Mouse (Mus musculus) c-Kit-negative CD71-positive TER-119-positive erythroid progenitor cells, embryonic 14.5 days (primary cell): Measurements from ENCODE around the gene Apln.

ENCODE experiments used
- DNase-seq: peaks from one replicate; pipeline ENCODE4 v3.0.0-alpha.2; 2013; ENCODE audit warnings: low read depth, low spot score

Gene Apln

DNA sequence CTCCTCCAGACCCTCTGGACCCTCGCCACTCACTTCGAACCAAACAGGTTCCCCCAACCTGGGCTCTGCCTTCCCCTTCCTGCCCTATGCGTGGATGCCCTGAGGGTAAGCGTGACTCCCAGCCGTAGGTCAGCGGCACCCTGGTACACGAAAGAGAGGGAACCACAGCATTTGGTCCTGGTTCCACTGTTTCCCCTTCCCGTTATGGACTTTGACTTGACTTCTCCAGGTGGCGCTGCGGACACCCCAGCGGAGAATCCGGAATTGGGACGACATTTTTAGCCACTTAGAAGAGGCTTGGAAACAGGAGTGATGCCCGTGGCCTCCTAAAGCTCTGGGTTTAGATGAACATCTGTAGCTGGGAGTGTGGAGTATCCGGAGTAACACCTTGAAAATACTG, 15.3 kb downstream of the Apln start:
- no peak for DNase-seq

DNA sequence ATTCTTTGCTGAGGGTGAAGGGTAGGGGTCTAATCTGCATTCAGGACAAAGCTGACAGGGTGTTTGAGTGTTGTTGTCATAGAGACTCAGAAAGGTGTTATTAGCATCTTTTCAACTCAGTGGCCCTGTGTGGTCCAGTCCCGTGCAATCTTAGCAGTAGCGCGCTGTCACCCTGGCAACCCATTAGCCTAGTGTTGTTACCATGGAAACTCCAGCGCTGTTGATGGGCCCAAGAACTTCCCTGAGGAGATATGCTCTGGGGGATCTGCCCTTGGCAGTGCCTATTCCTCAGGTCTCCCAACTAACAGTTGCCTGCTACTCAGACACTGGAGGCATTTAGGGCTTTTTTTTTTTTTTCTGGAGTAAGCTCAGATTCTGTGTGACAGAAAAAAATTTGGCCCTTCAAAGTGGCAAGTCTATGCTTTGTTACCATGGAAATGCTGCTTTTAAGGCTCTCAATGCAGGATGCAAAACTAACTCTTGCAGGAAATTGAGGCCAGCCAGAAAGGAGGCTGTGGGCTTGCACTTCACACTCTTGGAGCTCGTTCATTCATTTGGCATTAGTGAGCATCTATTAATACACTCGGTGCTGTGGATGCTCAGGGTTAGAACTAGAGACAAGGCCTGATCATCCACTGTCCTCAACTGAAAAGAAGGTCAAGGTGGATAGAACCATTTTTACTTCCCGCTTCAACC, 17.6 kb downstream of the Apln start:
- no peak for DNase-seq

DNA sequence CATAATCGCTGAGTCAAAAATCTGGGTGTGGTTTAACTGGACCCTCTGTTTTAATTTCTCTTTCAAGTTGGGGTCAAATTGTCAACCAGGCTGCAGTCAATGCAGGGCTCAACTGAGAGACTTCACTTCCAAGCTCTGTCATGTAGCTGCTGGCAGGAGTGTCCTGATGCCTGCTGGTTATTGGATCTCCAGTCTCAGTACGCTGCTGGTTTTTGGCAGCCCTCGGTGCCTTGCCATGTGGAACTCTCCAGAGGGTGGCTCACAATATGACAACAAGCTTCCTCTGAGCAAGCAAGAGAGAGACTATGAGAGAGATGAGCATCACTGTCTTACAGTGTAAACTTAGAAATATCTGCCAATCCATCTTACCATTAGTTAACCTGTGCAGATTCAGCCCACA, 23.0 kb downstream of the Apln start:
- no peak for DNase-seq

DNA sequence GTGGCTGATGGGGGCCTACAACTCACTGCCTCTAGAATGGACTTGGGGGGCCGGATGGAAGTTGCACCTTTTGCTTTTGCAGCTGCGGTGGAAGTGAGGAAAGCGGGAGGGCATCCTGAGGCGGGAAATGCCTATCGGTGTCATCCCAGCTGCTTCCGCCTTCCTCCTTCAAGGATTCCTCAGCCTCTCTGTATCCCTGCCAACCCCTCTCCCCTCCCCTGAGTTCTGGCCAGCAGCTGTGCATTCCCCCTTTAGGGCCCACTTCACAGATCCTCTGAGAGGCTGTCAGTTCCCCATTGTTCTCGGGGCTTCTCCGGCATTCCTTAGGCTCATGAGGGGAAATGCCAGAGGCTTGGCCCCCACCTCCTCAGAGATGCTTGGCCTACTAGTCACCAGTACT, 28.6 kb downstream of the Apln start:
- DNase-seq: no peak

DNA sequence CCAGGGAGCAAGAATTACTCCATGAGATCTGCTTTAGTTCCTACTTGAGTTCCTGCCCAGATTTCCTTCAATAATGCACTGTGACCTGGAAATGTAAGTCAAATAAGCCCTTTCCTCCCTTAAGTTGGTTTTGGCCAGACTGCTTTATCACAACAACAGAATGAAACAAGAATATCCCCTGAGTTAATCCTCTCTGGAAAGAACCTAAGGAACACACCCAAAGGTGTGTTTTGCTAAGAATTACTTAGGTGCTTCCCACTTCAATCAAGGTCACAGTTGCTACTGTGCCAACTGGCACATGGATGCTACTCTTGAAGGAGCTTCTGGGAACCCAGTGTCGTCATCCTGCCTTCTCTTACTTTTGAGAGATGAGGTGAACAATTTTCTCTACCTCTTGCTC, 29.9 kb downstream of the Apln start:
- no peak for DNase-seq

DNA sequence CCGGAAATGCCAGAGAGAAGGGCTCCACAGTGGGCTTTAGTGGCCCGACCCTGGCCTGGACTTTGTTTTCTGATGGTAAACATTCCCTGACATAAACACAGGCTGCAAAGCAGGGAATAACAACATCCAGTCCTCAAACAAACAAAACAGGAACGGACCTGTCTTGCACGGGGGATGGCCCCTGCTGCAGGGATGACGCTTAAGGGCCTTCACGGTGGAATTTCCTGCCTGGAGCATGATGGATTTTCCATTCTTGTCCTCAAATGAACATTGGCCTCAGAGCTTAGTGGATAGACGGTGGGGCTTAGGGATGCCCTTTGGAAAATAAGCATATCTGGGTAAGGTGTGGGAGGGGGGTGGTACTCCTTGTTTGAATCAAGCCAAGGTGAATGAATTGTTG, 33.5 kb downstream of the Apln start:
- no peak for DNase-seq

DNA sequence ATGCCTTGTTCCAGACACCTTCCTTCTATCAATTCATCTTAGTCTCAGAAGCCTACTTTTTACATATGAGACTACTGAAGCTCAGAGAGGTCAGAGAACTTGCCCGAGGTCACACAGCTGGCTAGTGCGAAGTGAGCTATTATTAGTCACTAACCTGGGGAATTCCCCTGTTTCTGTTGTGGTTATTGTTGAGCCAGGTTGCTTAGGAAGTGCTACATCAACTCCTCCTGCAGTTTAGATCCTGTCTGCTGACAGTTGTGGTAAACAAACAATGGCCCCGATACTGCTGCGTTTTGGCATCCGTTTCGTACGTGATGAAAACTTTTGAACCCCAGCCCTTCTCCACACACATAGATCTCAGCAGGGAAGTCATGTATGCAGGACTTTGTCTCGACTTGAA, 36.2 kb downstream of the Apln start:
- DNase-seq: no peak

DNA sequence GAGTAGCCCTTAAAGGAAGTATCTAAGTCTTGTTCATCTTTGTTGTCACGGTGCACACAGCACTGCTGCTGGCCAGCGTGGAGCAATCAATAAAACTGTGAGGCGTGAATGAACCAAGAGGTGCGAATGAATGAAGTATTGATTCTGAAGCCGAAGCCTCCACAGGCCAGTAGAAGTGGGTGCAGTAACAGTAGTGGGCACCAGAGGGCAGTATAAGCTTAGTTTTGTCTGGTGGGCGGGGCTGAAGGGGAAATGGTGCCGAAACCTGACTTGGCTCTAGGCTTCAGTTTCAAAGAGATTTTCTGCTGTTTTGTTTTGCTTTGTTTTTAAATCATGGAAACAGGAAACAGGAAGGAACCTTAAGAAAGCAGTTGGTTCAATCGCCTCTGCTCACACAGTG, 42.0 kb downstream of the Apln start:
- DNase-seq: peak; percentile 16

DNA sequence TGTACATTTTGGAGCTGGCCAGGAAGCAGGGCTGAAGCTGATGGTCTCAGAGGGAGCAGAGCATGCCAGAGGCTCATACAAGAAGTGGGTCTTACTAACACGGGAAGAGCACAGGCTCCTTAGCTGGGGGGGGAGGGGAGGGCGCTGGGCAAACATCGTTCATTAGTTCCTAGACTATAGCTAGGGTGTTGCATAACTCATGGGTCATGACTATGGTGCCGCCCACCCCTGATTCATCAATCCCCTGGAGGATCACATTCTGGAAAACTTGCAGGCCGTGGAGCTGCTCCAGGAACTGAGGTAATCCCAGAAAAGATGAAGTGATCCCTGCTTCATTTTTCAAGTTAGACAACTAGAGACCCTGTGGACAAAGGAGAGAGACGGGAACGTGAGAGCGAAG, 46.6 kb downstream of the Apln start:
- no peak for DNase-seq

DNA sequence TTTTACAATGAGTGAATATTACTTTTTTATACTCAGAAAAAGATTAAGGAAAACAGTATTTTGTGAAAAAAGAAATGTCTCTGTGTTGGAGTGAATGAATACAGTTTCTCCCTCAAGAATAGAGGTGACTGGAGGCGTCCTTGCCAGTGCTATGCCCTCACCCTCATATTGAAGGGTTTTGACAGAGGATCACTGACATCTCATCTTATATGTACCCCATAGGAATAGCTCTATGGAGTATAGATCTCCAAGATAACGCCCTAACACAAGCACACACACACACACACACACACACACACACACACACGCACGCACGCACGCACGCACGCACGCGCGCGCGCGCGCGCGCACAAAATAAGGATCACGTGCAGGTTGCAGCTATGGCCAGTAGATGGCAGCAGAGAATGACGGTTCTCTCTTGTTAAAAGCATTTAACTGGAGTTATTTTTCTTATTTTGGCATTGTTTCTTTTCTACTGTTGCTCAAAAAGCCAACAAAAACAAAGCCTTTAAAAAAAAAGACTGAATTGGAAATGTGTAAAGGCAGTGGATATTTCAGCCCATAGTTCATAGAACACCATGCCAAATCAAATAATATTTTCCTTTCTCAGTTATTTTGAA, 49.5 kb downstream of the Apln start:
- no peak for DNase-seq

DNA sequence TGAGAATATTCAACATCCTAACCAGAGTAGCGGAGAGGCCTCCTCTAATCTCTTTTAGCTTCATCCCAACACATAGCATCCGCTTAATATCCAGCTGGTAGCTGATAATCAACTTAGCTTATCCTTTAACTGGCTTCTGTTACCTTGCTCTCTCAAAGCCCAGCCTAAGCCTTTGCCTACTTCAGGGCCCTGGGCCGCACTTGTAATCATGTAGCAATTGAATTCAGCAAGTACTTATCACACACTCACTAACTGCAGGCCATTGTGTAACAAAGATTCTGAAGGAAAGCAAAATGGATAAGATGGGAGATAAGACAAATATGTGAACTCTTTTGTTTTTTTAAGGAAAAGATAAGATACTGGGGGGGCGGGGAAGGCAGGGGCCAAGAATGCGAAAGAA, 57.6 kb downstream of the Apln start:
- DNase-seq: no peak

DNA sequence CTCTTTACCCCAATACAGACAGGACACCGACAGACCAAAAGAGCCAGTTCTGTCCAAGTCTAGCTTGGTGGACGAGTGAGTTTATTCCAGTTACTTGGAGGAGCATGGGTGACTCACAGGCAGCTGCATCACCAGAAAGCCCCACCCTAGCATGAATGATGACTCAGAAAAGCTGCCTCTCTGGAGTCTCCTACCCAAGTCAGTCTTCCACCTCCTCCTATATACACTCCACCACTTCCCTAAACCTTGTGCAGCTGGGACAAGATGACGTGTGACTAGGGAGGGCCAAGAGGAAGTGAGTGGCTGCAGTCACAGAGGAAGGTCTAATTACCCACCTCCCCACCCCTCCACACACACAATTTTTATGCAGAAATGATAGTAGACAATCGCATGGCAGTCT, 58.1 kb downstream of the Apln start:
- no peak for DNase-seq
